Mouse (Mus musculus) right cerebral cortex, postnatal 4 days (tissue): ENCODE data around the gene Mab21l2.

Experiments
- DNase-seq: peaks from one replicate; pipeline ENCODE4 v3.0.0-alpha.2; 2022

Mab21l2 gene

GRCm38 (mm10) chr3:86548091-86549015, at the start of gene Mab21l2:
Gene Mab21l2, minus strand, starts transcription at chr3:86548629.
- DNase-seq: no peak

DNA sequence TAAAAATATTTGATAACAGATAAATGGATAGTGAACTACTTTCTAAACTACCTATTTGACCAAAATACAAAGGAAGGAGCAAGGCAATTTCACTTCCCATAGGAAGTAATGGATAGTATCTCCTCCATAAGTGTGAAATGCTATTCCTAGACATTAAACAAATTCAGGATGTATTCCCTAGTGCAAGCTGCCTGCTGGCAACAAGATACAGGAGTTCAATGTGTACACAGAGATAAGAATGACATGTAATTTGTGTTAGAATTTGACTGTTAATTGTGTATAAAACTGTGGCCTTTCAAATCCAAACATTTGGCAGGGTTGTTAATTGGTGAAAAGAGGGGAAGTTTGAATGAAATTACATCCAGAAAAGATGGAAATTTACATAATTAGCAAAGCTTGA, 26.9 kb upstream of the Mab21l2 start:
- DNase-seq: no peak

- DNase-seq: no peak
Measured at GRCm38 (mm10) chr3:86572519-86573244, 24.3 kb upstream of the Mab21l2 start.

- DNase-seq: no peak
Measured at GRCm38 (mm10) chr3:86571518-86571917, 23.1 kb upstream of the Mab21l2 start.

- DNase-seq: no peak
Measured at GRCm38 (mm10) chr3:86567312-86567711, 18.9 kb upstream of the Mab21l2 start.

GRCm38 (mm10) chr3:86561396-86561795, 13.0 kb upstream of the Mab21l2 start:
- DNase-seq: no peak

DNA sequence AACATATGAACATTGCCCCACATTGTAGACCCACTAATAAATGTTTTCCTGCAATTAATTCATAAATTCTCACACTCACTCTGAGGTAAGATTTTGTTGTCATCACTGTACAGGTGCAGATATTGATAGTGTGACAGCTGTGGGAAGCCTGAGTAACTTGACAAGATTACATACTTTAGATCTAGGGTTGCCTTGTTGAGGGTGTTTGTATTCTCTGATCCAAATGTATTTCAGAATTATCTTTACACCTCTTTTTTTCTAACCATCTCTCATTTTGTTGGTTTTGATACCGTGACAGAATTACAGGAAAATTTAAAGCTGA, 12.6 kb upstream of the Mab21l2 start:
- no peak for DNase-seq

DNA sequence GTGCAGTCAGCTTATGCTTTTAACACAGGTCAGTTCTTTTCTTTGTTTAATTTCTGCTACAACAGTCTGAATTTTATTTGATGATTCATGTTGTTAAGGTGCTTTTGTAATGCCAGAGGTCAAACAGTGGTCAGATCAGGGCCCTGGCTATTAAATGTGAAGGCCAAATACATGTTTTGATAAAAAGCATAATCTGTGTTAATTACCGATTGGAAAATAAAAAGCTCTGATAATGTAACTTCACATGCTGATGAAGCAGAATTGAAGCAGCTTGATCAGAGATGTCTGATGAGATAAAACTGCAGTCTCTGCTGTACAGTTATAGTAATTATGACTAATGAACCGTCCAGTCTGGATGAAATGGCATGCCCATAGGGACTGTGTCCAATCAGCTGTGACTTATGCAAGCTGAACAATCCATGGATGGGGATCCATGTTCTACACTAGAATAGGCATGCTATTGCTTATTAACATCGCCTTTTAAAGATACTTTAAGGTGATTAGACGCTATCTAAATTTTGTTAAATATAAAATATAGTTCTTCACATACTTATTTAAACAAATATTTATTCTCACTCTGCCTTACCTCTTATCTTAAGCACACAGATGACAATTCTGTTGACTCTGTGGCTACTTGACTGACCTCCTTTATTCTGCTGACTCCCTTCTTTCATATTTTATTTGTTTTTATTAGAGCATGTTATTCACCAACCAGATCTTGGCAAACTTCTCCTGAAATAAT, 12.0 kb upstream of the Mab21l2 start:
- no peak for DNase-seq

- DNase-seq: no peak
Measured at GRCm38 (mm10) chr3:86559635-86560034, 11.2 kb upstream of the Mab21l2 start.

DNA sequence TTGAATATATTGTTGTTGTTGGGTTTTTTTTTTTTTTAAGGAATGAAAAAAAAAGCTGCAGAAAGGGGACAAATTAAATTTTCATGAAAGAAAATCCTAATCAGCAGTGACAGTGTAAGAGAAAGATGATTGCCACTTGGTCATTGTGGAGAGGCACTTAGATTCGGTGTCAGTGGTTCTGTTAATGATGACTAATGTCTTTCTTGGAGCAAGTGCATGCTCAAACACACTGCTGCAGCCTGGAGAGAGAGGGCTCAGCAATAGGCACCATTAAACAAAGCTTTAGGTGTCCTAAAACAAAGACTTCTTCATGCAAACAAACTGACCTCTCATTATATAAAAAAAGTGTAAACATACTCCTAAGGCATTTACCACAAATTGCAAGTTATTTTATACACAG, 10.5 kb upstream of the Mab21l2 start:
- no peak for DNase-seq

DNA sequence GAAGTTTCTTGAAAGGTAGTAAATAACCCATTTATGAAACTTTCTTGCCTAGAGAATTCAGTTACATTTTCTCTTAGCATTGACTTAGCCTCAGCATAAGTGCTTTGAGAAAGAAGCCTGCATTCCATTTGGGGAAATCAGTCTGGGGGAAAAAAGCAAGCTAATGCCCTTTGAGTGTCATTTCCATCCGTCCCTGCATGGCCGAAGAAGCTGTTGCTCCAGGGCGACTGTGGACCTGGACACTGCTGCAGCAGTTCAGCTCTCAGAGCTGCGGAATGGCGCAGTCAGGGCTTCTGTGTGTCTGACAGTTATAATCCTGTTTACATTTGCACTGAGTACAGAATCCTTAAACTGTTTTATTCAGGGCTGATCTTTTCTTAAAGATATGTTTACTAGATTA, 3.7 kb upstream of the Mab21l2 start:
- DNase-seq: no peak

- no peak for DNase-seq
Measured at GRCm38 (mm10) chr3:86551011-86551728, 2.7 kb upstream of the Mab21l2 start.

GRCm38 (mm10) chr3:86550301-86551010, 2.0 kb upstream of the Mab21l2 start:
- no peak for DNase-seq

- no peak for DNase-seq
Measured at GRCm38 (mm10) chr3:86547251-86547791, 1.1 kb downstream of the Mab21l2 start.

GRCm38 (mm10) chr3:86546471-86547250, 1.8 kb downstream of the Mab21l2 start:
- DNase-seq: peak; percentile 50

DNA sequence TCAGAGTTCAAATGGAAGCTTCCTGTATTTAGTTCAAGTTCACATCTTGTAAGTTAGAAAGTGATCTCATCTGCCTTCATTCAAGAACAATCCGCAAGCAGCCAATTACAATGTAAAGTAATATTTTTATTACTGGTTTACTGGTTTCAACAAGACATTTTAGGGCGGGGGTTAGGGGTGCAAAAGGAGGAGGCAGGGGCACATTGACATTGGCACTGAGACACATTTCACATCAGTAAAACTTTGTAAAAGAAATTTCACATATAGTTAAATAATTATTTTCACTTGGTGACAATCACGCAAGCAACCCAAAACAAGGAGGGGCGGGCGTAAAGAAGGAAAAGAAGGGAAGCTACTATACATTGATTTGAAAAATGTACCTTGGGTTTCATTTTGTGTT, 2.5 kb downstream of the Mab21l2 start:
- no peak for DNase-seq

DNA sequence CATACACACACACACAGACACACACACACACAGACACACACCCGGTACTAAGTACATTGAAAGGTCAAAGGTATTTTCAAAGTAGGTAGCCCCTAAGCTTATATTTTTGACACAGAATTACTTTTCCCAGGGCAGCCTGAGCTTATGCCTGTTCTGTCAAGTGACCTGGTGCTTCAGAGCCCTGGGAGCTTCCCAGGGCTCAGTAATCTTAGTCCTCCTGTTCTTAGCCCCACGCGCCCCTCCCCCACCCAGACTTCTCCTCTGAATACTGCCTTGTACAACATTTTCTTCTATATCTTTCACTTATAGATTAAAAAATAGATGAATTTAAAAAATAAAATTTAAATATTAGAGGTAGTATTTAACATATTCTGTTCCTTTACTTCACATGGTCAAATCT, 3.6 kb downstream of the Mab21l2 start:
- no peak for DNase-seq

DNA sequence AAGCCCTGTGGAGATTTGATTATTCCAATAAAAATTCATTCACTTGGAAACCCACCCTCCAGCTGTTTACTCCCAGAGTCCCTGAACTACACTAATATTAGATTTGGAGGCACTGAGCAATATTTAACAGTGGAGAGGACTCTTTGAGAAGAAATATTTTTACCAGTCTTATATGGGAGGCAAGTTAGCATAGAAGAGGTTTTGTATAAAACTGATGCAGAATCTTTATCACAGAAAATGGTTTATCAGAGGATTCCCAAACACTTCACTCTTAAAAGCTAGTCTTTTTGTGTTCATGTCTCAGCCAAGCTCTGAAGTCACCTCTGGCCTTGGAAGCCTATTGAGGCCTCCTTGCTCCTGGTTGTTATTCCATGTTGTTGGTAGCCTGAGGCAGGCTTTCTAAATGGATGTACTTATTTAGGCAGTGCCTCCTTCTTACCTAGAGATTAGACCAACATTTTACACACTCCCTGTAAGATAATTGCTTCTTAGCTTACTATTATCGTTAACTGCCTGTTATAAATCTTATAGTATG, 6.5 kb downstream of the Mab21l2 start:
- DNase-seq: no peak

GRCm38 (mm10) chr3:86541074-86541614, 7.3 kb downstream of the Mab21l2 start:
- no peak for DNase-seq

- DNase-seq: no peak
Measured at GRCm38 (mm10) chr3:86539555-86540168, 8.8 kb downstream of the Mab21l2 start.
